Mouse (Mus musculus) mouse embryonic stem cell (cell line): Measurements from ENCODE around the gene Acot7.

ENCODE experiments used
- in situ Hi-C, 2 experiments: fragments of 300-500 bp; cut with MboI; formaldehyde crosslinking; loops; 1 replicate in 1 of 2; 3 replicates in 1 of 2; pipeline ENCODE4 v1.14.3; 2019 to 2020; ENCODE audit warnings: low sequenced_read_pairs in 2 of 2, low pct_unique_long_range_greater_than_20kb in 1 of 2, mixed read lengths in 1 of 2; ENCODE audit not compliant: unreplicated experiment in 1 of 2

The Acot7 gene

GRCm38 (mm10) chr4:152277916-152278315, 100.0 kb downstream of the Acot7 start:
- in situ Hi-C loops = no loop called here

- in situ Hi-C loops = no loop called here
These were observed 101.1 kb downstream of the Acot7 start for GRCm38 (mm10) chr4:152278986-152279385.

- in situ Hi-C loops = no loop called here
These were observed 103.7 kb downstream of the Acot7 start for GRCm38 (mm10) chr4:152281601-152282000.

GRCm38 (mm10) chr4:152282721-152283120, 104.8 kb downstream of the Acot7 start:
- in situ Hi-C loops = no loop called here

GRCm38 (mm10) chr4:152283186-152283950, 105.4 kb downstream of the Acot7 start:
- in situ Hi-C loops = no loop called here

GRCm38 (mm10) chr4:152285505-152285904, 107.6 kb downstream of the Acot7 start:
- in situ Hi-C loops = loop anchor here in 1 of 2 experiments (5.0 kb wide), 1 partner anchor 113 kb away; no protein-coding TSS in a partner anchor

GRCm38 (mm10) chr4:152286183-152286582, 108.2 kb downstream of the Acot7 start:
- in situ Hi-C loops = loop anchor here in 1 of 2 experiments (5.0 kb wide), 1 partner anchor 114 kb away; no protein-coding TSS in a partner anchor

GRCm38 (mm10) chr4:152286887-152287286, 109.0 kb downstream of the Acot7 start:
- in situ Hi-C loops = loop anchor here in 1 of 2 experiments (5.0 kb wide), 1 partner anchor 115 kb away; no protein-coding TSS in a partner anchor

- in situ Hi-C loops = loop anchor here in 1 of 2 experiments (5.0 kb wide), 1 partner anchor 115 kb away; no protein-coding TSS in a partner anchor
These were observed 109.6 kb downstream of the Acot7 start for GRCm38 (mm10) chr4:152287317-152288120.

GRCm38 (mm10) chr4:152288398-152288945, 110.5 kb downstream of the Acot7 start:
- in situ Hi-C loops = loop anchor here in 1 of 2 experiments (5.0 kb wide), 1 partner anchor 116 kb away; no protein-coding TSS in a partner anchor

- in situ Hi-C loops = loop anchor here in 1 of 2 experiments (10.0 kb wide), 1 partner anchor 116 kb away; the partner anchor contains the start of gene Acot7
These were observed 112.5 kb downstream of the Acot7 start for GRCm38 (mm10) chr4:152290385-152290784.

- in situ Hi-C loops = loop anchor here in 1 of 2 experiments (10.0 kb wide), 1 partner anchor 116 kb away; the partner anchor contains the start of gene Acot7
These were observed 113.1 kb downstream of the Acot7 start for GRCm38 (mm10) chr4:152290991-152291390.

GRCm38 (mm10) chr4:152291562-152291961, 113.6 kb downstream of the Acot7 start, which contains the start of gene Hes3:
Hes3 (minus strand) TSS chr4:152291662.
- in situ Hi-C loops = loop anchor here in 1 of 2 experiments (10.0 kb wide), 1 partner anchor 117 kb away; the partner anchor contains the start of gene Acot7

GRCm38 (mm10) chr4:152292102-152292765, 114.3 kb downstream of the Acot7 start:
- in situ Hi-C loops = loop anchor here in 1 of 2 experiments (10.0 kb wide), 1 partner anchor 117 kb away; the partner anchor contains the start of gene Acot7

GRCm38 (mm10) chr4:152294188-152294929, 116.4 kb downstream of the Acot7 start:
- in situ Hi-C loops = loop anchor here in 1 of 2 experiments (10.0 kb wide), 1 partner anchor 120 kb away; the partner anchor contains the start of gene Acot7

GRCm38 (mm10) chr4:152295916-152296315, 118.0 kb downstream of the Acot7 start:
- in situ Hi-C loops = loop anchor here in 1 of 2 experiments (10.0 kb wide), 1 partner anchor 121 kb away; the partner anchor contains the start of gene Acot7

- in situ Hi-C loops = loop anchor here in 1 of 2 experiments (10.0 kb wide), 1 partner anchor 122 kb away; the partner anchor contains the start of gene Acot7
These were observed 118.4 kb downstream of the Acot7 start for GRCm38 (mm10) chr4:152296371-152296770.
